Mouse (Mus musculus) ES-E14 (cell line): ENCODE data around the gene Actbl2. TPM values are rescaled to one million over a fixed set of nuclear protein-coding genes. Genes with fewer than 3 reads are reported as not detected.

Experiments used
- DNase-seq: peaks from one replicate; pipeline ENCODE4 v3.0.0-alpha.2; 2013; ENCODE audit warnings: low read depth, low spot score
- H3K27ac ChIP-seq: 2 replicates; pipeline ENCODE4 v1.5.1; 2012; ENCODE audit warnings: low read depth, mild to moderate bottlenecking, low read length, moderate library complexity, mixed read lengths; ENCODE audit not compliant: poor library complexity, insufficient read depth, severe bottlenecking
- H3K36me3 ChIP-seq: 2 replicates; pipeline ENCODE4 v1.6.1; 2012; ENCODE audit warnings: mild to moderate bottlenecking, low read length, moderate library complexity, mixed read lengths; ENCODE audit not compliant: control insufficient read depth, poor library complexity, insufficient read depth, severe bottlenecking
- H3K4me1 ChIP-seq, 2 experiments: fragments of 150-350 bp in 1 of 2; sonication (generic) in 1 of 2; 2 replicates each; pipeline ENCODE4 v1.6.1; 2012; ENCODE audit warnings: low read length in 2 of 2, mild to moderate bottlenecking in 1 of 2, mixed read lengths in 1 of 2; ENCODE audit not compliant: control insufficient read depth in 2 of 2, insufficient read depth in 2 of 2, poor library complexity in 1 of 2
- H3K4me3 ChIP-seq, 2 experiments: fragments of 150-350 bp in 1 of 2; sonication (generic) in 1 of 2; 2 replicates each; pipeline ENCODE4 v1.5.1; 2012; ENCODE audit warnings: low read length in 2 of 2, low read depth in 1 of 2, mild to moderate bottlenecking in 1 of 2, mixed read lengths in 1 of 2; ENCODE audit not compliant: insufficient read depth in 1 of 2, poor library complexity in 1 of 2, severe bottlenecking in 1 of 2
- H3K9ac ChIP-seq: 2 replicates; pipeline ENCODE4 v1.6.1; 2012; ENCODE audit warnings: low read depth, mild to moderate bottlenecking, low read length, mixed read lengths; ENCODE audit not compliant: poor library complexity, insufficient read depth, severe bottlenecking
- H3K9me3 ChIP-seq: fragments of 150-350 bp; sonication (generic); 2 replicates; pipeline ENCODE4 v1.6.1; 2012; ENCODE audit warnings: low read depth, mild to moderate bottlenecking, low read length; ENCODE audit not compliant: control insufficient read depth, insufficient read depth
- CHD2 ChIP-seq: IDR thresholded peaks from 2 replicates; pipeline ENCODE4 v1.6.1; 2014; ENCODE audit warnings: mild to moderate bottlenecking, low read depth, low read length, inconsistent platforms
- HCFC1 ChIP-seq: IDR thresholded peaks from 2 replicates; pipeline ENCODE4 v1.6.1; 2012; ENCODE audit warnings: low read length, inconsistent platforms, borderline replicate concordance; ENCODE audit not compliant: insufficient read depth
- MAFK ChIP-seq: IDR thresholded peaks from 2 replicates; pipeline ENCODE4 v1.6.1; 2014; ENCODE audit warnings: mild to moderate bottlenecking, low read depth, low read length, inconsistent platforms; ENCODE audit not compliant: insufficient read depth
- ZC3H11A ChIP-seq: IDR thresholded peaks from 2 replicates; pipeline ENCODE4 v1.6.1; 2012; ENCODE audit warnings: low read depth, mild to moderate bottlenecking, inconsistent platforms, low read length, borderline replicate concordance
- ZNF384 ChIP-seq: IDR thresholded peaks from 2 replicates; pipeline ENCODE4 v1.6.1; 2012; ENCODE audit warnings: low read depth, low read length, inconsistent platforms
- in situ Hi-C, 2 experiments: fragments of 600-800 bp; cut with MboI; formaldehyde crosslinking; loops; one replicate each; pipeline ENCODE4 v1.15.1; 2025; ENCODE audit warnings: low sequenced_read_pairs in 2 of 2, inconsistent platforms in 1 of 2; ENCODE audit not compliant: unreplicated experiment in 2 of 2
- total RNA-seq: library from RNA; depleted of rRNA; stranded (reverse); fragments of 300-350 nt; gene quantifications from 2 replicates; pipeline ENCODE4 v1.2.3, GENCODE M21; 2012

The Actbl2 gene
- total RNA-seq, 1 experiment = not detected

DNA sequence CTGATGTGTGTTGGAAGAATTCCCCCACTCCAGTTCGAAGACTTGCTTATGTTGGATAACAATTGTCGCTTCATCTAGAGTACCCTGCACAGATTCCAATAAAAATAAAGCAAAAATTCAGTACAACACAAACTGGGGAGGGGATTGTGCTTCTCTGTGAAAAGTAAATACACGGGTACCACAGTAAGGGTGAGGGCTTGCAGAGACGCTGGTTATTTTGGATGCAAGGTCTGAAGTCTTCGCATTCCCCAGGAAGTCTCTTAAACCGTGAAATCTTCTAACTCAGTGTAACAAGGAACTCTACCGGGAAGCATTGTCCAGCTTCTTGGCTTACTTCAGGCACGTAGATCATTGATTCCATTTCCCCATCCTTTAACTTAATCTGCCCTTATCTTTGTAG is 17.1 kb downstream of the Actbl2 start:
- H3K9me3 ChIP-seq = no peaks in the 10 kb centered on the region

DNA sequence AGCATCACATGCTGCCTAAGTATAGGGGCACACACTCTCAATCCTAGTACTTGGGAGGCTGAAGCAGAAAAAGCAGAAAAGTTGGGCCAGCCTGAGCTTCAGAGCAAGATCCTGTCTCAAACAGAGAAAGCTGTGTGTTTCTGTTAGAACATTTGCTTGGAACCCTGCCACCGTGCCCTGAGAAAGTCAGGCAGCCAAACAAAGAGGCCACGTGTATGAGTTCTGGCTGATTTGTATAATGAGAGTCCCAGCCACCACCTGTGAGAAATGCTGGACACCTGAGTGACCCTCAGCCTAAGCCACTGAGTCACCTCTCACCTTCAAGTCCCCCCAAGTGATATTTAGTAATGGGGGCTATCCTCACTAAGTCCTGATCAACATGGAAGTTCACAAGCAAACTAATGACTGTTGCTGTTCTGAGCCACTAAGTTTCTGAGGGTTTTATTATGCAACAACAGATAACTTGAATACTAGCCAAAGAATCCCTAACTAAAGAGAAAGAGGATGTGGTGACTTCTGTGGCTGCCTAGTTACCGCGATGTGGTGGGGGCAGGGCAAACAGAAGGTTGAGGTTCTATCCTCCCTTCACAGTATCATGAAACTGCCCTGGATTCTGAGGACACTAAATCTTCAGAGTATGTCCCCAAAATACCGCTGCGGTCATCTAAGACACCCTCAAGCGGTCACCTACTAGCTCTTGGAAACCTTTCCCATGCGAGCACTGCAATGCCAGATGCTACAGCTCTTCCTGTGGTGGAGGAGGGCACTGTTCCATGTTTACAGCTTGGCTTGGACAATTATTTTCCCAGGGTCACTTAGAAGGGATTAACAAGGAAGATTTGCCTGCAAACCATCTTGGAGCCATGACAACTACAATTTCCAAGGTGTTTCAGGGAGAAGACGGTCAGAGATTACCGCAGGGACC is 31.9 kb downstream of the Actbl2 start:
- no peak for DNase-seq
- H3K9ac ChIP-seq = no peak overlapping the region
- H3K27ac ChIP-seq = no peak overlapping the region
- no peaks in the 10 kb centered on the region for H3K9me3 ChIP-seq
- H3K4me3 ChIP-seq = no peak overlapping the region
- no peaks in the 10 kb centered on the region for H3K36me3 ChIP-seq
- in situ Hi-C loops = no loop called here
- no peaks in the 10 kb centered on the region for H3K4me1 ChIP-seq
- no peak for TF ChIP-seq MAFK
- no peak for TF ChIP-seq CHD2
- TF ChIP-seq HCFC1 = no peak
- no peak for TF ChIP-seq ZC3H11A
- no peak for TF ChIP-seq ZNF384

More for the DNA sequence above, 17.1 kb downstream of the Actbl2 start:
- no peaks in the 10 kb centered on the region for H3K36me3 ChIP-seq
- H3K27ac ChIP-seq = no peak overlapping the region
- no peak for TF ChIP-seq ZC3H11A
- no peak for TF ChIP-seq HCFC1
- DNase-seq = no peak
- in situ Hi-C loops = no loop called here
- no peaks in the 10 kb centered on the region for H3K4me1 ChIP-seq
- H3K9ac ChIP-seq = no peak overlapping the region
- H3K4me3 ChIP-seq = no peak overlapping the region

DNA sequence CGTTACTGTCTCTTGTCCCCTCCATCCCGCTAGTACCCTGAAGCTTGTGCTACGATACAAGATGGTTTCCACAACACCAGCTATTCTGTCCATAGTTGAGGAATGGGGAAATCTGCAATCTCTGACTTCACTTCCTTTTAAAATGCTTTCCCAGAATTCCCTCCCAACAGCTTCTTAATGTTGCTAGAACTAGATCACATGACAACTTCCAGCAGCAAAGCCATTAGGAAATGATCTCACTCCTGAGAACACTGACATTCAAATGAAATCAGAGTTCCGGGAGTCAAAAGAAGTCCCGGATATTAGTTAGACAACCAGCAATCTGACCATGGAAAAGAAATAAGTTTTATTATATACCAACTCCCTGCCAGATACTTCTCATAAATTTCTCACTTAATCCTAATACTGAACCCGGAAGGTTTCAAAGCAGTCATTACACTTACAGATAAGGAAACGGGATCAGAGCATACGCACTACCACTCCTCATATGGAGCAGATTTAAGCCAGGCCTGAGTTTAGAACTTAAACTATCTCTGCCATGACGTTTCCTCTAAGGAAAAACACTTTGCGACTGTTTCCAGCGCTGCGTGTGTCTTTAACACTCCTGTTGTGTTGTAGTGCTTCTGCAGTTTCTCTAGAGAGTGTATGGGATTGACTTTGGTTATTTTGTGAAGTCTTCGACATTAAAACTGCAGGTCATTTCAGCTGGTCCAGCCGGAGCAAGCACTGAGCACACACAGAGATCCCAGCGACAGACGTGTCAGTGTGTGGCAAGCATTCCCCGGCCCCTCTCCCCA is 36.5 kb downstream of the Actbl2 start:
- no peak for DNase-seq
- Histone ChIP-seq H3K36me3 (no peaks in the 10 kb centered on the region), H3K9me3 (no peaks in the 10 kb centered on the region), H3K9ac (no peak overlapping the region), H3K4me3 (no peak overlapping the region), H3K27ac (no peak overlapping the region), H3K4me1 (no peaks in the 10 kb centered on the region)
- in situ Hi-C loops = no loop called here
- TF ChIP-seq MAFK = no peak
- TF ChIP-seq ZNF384 = no peak
- TF ChIP-seq HCFC1 = no peak
- no peak for TF ChIP-seq CHD2
- no peak for TF ChIP-seq ZC3H11A

DNA sequence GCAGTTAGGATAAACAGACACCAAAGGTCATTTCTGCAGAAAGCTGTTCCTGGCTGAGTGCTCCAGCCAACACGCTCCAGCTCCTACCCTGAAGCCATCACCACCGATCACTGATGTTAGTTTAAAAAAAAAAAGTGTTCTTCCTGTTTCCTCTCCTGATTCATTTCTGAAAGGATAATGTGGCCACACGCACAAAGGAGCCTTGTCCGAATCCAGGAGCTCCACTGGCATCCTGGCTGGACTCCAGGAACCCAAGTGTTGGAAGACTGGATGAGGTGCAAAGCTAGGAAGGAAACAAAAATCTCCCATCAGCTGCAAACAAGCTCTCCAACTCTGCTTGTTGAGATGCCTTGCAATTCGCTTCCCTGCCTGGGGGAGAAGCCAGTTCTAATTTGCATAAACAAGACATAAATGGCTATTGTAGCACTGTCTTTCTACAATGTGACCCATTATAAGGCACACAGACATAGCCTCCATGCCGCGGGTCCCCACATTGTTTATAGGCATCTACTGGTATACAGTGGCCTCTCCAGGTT is 37.2 kb downstream of the Actbl2 start:
- Histone ChIP-seq H3K4me3 (no peak overlapping the region), H3K36me3 (no peaks in the 10 kb centered on the region), H3K4me1 (no peaks in the 10 kb centered on the region), H3K27ac (no peak overlapping the region), H3K9me3 (no peaks in the 10 kb centered on the region), H3K9ac (no peak overlapping the region)
- TF ChIP-seq ZNF384 = no peak
- no peak for TF ChIP-seq HCFC1
- no peak for DNase-seq
- in situ Hi-C loops = no loop called here
